ENCODE assay signal across 9 mouse cellular contexts in the genomic region with DNA sequence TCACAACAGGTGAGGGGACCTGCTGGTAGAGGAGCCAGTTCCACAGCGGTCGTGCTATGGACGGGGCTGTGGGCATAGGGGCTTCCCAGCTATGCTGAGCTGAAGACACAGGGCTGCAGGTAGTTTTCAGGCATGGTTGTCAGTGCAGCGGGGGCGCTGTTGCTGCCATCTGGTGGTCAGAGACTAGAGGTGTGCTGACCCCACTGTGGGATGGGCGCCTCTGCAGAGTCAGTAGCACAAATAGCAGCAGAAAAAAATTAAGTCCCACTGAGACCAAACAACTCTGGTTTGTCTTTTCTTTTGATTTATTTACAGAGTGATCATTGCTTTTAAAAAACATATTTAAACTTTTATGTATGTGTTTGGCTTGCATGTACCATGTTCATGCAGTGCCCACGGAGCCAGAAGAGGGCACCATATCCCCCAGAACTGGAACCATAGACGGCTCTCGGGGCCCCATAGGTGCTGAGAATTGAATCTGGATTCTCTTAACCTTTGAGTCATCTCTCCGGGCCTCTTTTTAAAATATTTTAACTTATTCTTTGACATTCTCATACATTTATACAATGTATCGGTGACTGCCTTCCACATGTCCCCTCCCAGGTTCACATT. TPM values are rescaled to one million over a fixed set of nuclear protein-coding genes. Genes with fewer than 3 reads are reported as not detected.
DNase-seq lines count a peak whose midpoint lies in the region; ATAC-seq and TF ChIP-seq lines count a peak whose summit lies in the region.
"Had no signal": no experiment of that assay in that cellular context is flagged by ENCODE, and none has a peak within 500 bp of the region (broad histone marks: within the 10 kb centered on the region; RNA-seq: fewer than 3 reads in every experiment).

No protein-coding gene starts in this region.

- H3K27ac ChIP-seq in embryonic facial prominence, embryonic 11.5 days (replicated peaks; ENCODE audit: low read depth, low read length) = no peak overlapping the region
- H3K27ac ChIP-seq in heart, embryonic 10.5 days = 0 out of 2 replicates have a peak overlapping the region, but pooled peaks have one; percentile 13
- no peak overlapping the region for H3K27ac ChIP-seq in kidney, embryonic 14.5 days (ENCODE audit: low read depth, low read length)
- H3K27ac ChIP-seq in limb, embryonic 15.5 days = no peak overlapping the region
- no peak overlapping the region for H3K27ac ChIP-seq in midbrain, postnatal 0 days (ENCODE audit: low read depth, low read length)
- no peak overlapping the region for H3K27ac ChIP-seq in stomach, embryonic 14.5 days (ENCODE audit: low read length)

- H3K4me3 ChIP-seq in embryonic facial prominence, embryonic 11.5 days (ENCODE audit: low read depth, low read length) = no peak overlapping the region
- peak overlapping the region; percentile 4; the same call in 1 of the 2 replicates for H3K4me3 ChIP-seq in heart, embryonic 10.5 days
- 0 out of 2 replicates have a peak overlapping the region, but pooled peaks have one; percentile 6 for H3K4me3 ChIP-seq in kidney, embryonic 14.5 days (ENCODE audit: low read length)
- no peak overlapping the region for H3K4me3 ChIP-seq in limb, embryonic 15.5 days
- H3K4me3 ChIP-seq in midbrain, postnatal 0 days (ENCODE audit: low read depth, low read length) = peak overlapping the region; percentile 18; the same call in 1 of the 2 replicates
- no peak overlapping the region for H3K4me3 ChIP-seq in stomach, embryonic 14.5 days (ENCODE audit: low read depth, low read length)
- H3K4me3 ChIP-seq: erythroblast, embryonic 14.5 days had no signal

- 35% methylated on average over 11 of the region's 11 CpGs for WGBS in embryonic facial prominence, embryonic 11.5 days
- 29% methylated on average over 11 of the region's 11 CpGs for WGBS in heart, embryonic 10.5 days
- WGBS in kidney, embryonic 14.5 days = 34% methylated on average over 11 of the region's 11 CpGs
- WGBS in limb, embryonic 15.5 days = 36% methylated on average over 11 of the region's 11 CpGs
- WGBS in midbrain, postnatal 0 days = 26% methylated on average over 11 of the region's 11 CpGs
- WGBS in stomach, embryonic 14.5 days = 37% methylated on average over 11 of the region's 11 CpGs

- TF ChIP-seq CTCF in midbrain, postnatal 0 days (IDR thresholded peaks at IDR 0.05) = peak; percentile 92

- H3K27me3 ChIP-seq in embryonic facial prominence, embryonic 11.5 days (ENCODE audit: control insufficient read depth, insufficient read depth, low read length) = no peaks in the 10 kb centered on the region
- no peaks in the 10 kb centered on the region for H3K27me3 ChIP-seq in heart, embryonic 10.5 days (ENCODE audit: insufficient read depth, poor library complexity, severe bottlenecking)
- no peaks in the 10 kb centered on the region for H3K27me3 ChIP-seq in kidney, embryonic 14.5 days (ENCODE audit: control insufficient read depth, insufficient read depth, low read length)
- H3K27me3 ChIP-seq in limb, embryonic 15.5 days = no peaks in the 10 kb centered on the region
- no peaks in the 10 kb centered on the region for H3K27me3 ChIP-seq in midbrain, postnatal 0 days (ENCODE audit: insufficient read depth, low read length)
- no peaks in the 10 kb centered on the region for H3K27me3 ChIP-seq in stomach, embryonic 14.5 days (ENCODE audit: control insufficient read depth, insufficient read depth, low read length)

- no peaks in the 10 kb centered on the region for H3K9me3 ChIP-seq in embryonic facial prominence, embryonic 11.5 days (replicated peaks; ENCODE audit: control insufficient read depth, low read length)
- H3K9me3 ChIP-seq in heart, embryonic 10.5 days = no peaks in the 10 kb centered on the region
- no peaks in the 10 kb centered on the region for H3K9me3 ChIP-seq in kidney, embryonic 14.5 days (ENCODE audit: control insufficient read depth, low read length)
- H3K9me3 ChIP-seq in limb, embryonic 15.5 days = peaks cover 3% of the 10 kb centered on the region; the same call in 1 of the 2 replicates
- H3K9me3 ChIP-seq in midbrain, postnatal 0 days (ENCODE audit: low read length) = no peaks in the 10 kb centered on the region
- H3K9me3 ChIP-seq in stomach, embryonic 14.5 days (ENCODE audit: control insufficient read depth, low read depth, low read length) = no peaks in the 10 kb centered on the region

- peak; percentile 86 for ATAC-seq in embryonic facial prominence, embryonic 11.5 days (replicated peaks; ENCODE audit: insufficient number of reproducible peaks, low FRiP score, low TSS enrichment, low read depth)
- peak; percentile 83 for ATAC-seq in kidney, embryonic 14.5 days (ENCODE audit: low FRiP score, low TSS enrichment)
- peak; percentile 68; the same call in 1 of the 2 replicates for ATAC-seq in limb, embryonic 15.5 days (ENCODE audit: insufficient number of reproducible peaks, low FRiP score, low TSS enrichment, low read depth)
- ATAC-seq in midbrain, postnatal 0 days (ENCODE audit: low FRiP score) = peak; percentile 80; the same call in 1 of the 2 replicates
- ATAC-seq in stomach, embryonic 14.5 days (ENCODE audit: insufficient number of reproducible peaks, insufficient read depth, low FRiP score, low read depth) = peak; percentile 76; the same call in 1 of the 2 replicates

- H3K36me3 ChIP-seq in embryonic facial prominence, embryonic 11.5 days (replicated peaks; ENCODE audit: control insufficient read depth, insufficient read depth, low read depth, low read length) = no peaks in the 10 kb centered on the region; the same call in 1 of the 2 replicates
- H3K36me3 ChIP-seq in heart, embryonic 10.5 days = peaks cover 60% of the 10 kb centered on the region
- peaks cover 3% of the 10 kb centered on the region; the same call in 1 of the 2 replicates for H3K36me3 ChIP-seq in kidney, embryonic 14.5 days (ENCODE audit: control insufficient read depth, insufficient read depth, low read length)
- peaks cover 41% of the 10 kb centered on the region for H3K36me3 ChIP-seq in limb, embryonic 15.5 days
- H3K36me3 ChIP-seq in midbrain, postnatal 0 days (ENCODE audit: insufficient read depth, low read length) = peaks cover 3% of the 10 kb centered on the region; the same call in 1 of the 2 replicates
- no peaks in the 10 kb centered on the region for H3K36me3 ChIP-seq in stomach, embryonic 14.5 days (ENCODE audit: control insufficient read depth, insufficient read depth, low read length)

- H3K4me2 ChIP-seq in embryonic facial prominence, embryonic 11.5 days (ENCODE audit: low read depth, low read length) = peak overlapping the region; percentile 22; the same call in 1 of the 2 replicates
- H3K4me2 ChIP-seq in kidney, embryonic 14.5 days (replicated peaks; ENCODE audit: low read depth, low read length) = peak overlapping the region; percentile 19; the same call in 1 of the 2 replicates
- H3K4me2 ChIP-seq in limb, embryonic 15.5 days = no peak overlapping the region
- H3K4me2 ChIP-seq in midbrain, postnatal 0 days (ENCODE audit: low read depth, low read length, poor library complexity, severe bottlenecking) = peak overlapping the region; percentile 37
- H3K4me2 ChIP-seq in stomach, embryonic 14.5 days (replicated peaks; ENCODE audit: low read depth, low read length) = no peak overlapping the region

- DNase-seq in B cell, adult 2 months = peak; percentile 81 to 82
- peak; percentile 82 for DNase-seq in adrenal gland, postnatal 14 days
- DNase-seq in embryonic facial prominence, embryonic 11.5 days (ENCODE audit: low spot score) = peak; percentile 86
- peak; percentile 89 for DNase-seq in heart, embryonic 10.5 days (ENCODE audit: low spot score)
- DNase-seq in midbrain, postnatal 0 days (ENCODE audit: low spot score) = peak; percentile 85

- H3K4me1 ChIP-seq in embryonic facial prominence, embryonic 11.5 days (ENCODE audit: control insufficient read depth, insufficient read depth, low read length) = no peaks in the 10 kb centered on the region; the same call in 1 of the 2 replicates
- H3K4me1 ChIP-seq in heart, embryonic 10.5 days = peaks cover 7% of the 10 kb centered on the region
- H3K4me1 ChIP-seq in kidney, embryonic 14.5 days (ENCODE audit: control insufficient read depth, insufficient read depth, low read length) = no peaks in the 10 kb centered on the region
- no peaks in the 10 kb centered on the region; the same call in 1 of the 2 replicates for H3K4me1 ChIP-seq in limb, embryonic 15.5 days
- no peaks in the 10 kb centered on the region for H3K4me1 ChIP-seq in midbrain, postnatal 0 days (ENCODE audit: insufficient read depth, low read length)
- H3K4me1 ChIP-seq in stomach, embryonic 14.5 days (ENCODE audit: control insufficient read depth, insufficient read depth, low read length) = 0 out of 2 replicates have a peak, but pooled peaks cover 5% of the 10 kb centered on the region

- no peak overlapping the region for H3K9ac ChIP-seq in embryonic facial prominence, embryonic 11.5 days (replicated peaks; ENCODE audit: low read length)
- no peak overlapping the region for H3K9ac ChIP-seq in kidney, embryonic 14.5 days (ENCODE audit: low read depth, low read length)
- no peak overlapping the region for H3K9ac ChIP-seq in limb, embryonic 15.5 days
- no peak overlapping the region for H3K9ac ChIP-seq in midbrain, postnatal 0 days (replicated peaks; ENCODE audit: low read length, poor library complexity, severe bottlenecking)
- H3K9ac ChIP-seq in stomach, embryonic 14.5 days (replicated peaks; ENCODE audit: low read depth, low read length) = no peak overlapping the region

RNA-seq across cellular contexts. Expression of gene Slc26a11, which starts 8.3 kb away (rescaled TPM):
- total RNA-seq in adrenal gland, postnatal 14 days (2021) = 7.5 and 9.7 TPM in 2 replicates
- 5.5 and 7.1 TPM in 2 replicates for polyA plus RNA-seq in embryonic facial prominence, embryonic 11.5 days (2014; fragmentation: Nextera tagmentation; extraction: Ambion mirVana)
- 10.8 and 11.2 TPM in 2 replicates for polyA plus RNA-seq in heart, embryonic 10.5 days (2016; fragmentation: Nextera tagmentation; extraction: Ambion mirVana)
- polyA plus RNA-seq in kidney, embryonic 14.5 days (2014; fragmentation: Nextera tagmentation; extraction: Ambion mirVana) = 5.9 and 8.2 TPM in 2 replicates
- polyA plus RNA-seq in limb, embryonic 15.5 days (2015; fragmentation: Nextera tagmentation; extraction: Ambion mirVana) = 10.7 and 11.1 TPM in 2 replicates
- total RNA-seq in midbrain, postnatal 0 days (2014; rRNA removed) = 8.3 and 9.0 TPM in 2 replicates
- 7.0 and 7.6 TPM in 2 replicates for polyA plus RNA-seq in midbrain, postnatal 0 days (2015; fragmentation: Nextera tagmentation; extraction: Ambion mirVana)
- polyA plus RNA-seq in stomach, embryonic 14.5 days (2014; fragmentation: Nextera tagmentation; extraction: Ambion mirVana) = 9.0 and 11.8 TPM in 2 replicates
- polyA plus RNA-seq: erythroblast, embryonic 14.5 days had no signal

RNA-seq across cellular contexts. Expression of gene Sgsh, which starts 8.3 kb away (rescaled TPM):
- total RNA-seq in adrenal gland, postnatal 14 days (2021) = 14.8 and 15.7 TPM in 2 replicates
- polyA plus RNA-seq in embryonic facial prominence, embryonic 11.5 days (2014; fragmentation: Nextera tagmentation; extraction: Ambion mirVana) = 4.5 and 6.2 TPM in 2 replicates
- polyA plus RNA-seq in heart, embryonic 10.5 days (2016; fragmentation: Nextera tagmentation; extraction: Ambion mirVana) = 7.1 and 7.9 TPM in 2 replicates
- polyA plus RNA-seq in kidney, embryonic 14.5 days (2014; fragmentation: Nextera tagmentation; extraction: Ambion mirVana) = 7.1 and 7.9 TPM in 2 replicates
- 6.9 and 8.0 TPM in 2 replicates for polyA plus RNA-seq in limb, embryonic 15.5 days (2015; fragmentation: Nextera tagmentation; extraction: Ambion mirVana)
- 5.4 and 7.3 TPM in 2 replicates for total RNA-seq in midbrain, postnatal 0 days (2014; rRNA removed)
- 5.2 and 5.4 TPM in 2 replicates for polyA plus RNA-seq in midbrain, postnatal 0 days (2015; fragmentation: Nextera tagmentation; extraction: Ambion mirVana)
- 5.8 and 8.8 TPM in 2 replicates for polyA plus RNA-seq in stomach, embryonic 14.5 days (2014; fragmentation: Nextera tagmentation; extraction: Ambion mirVana)

RNA-seq across cellular contexts. Expression of gene Rnf213, which starts 29.3 kb away (rescaled TPM):
- total RNA-seq in adrenal gland, postnatal 14 days (2021) = 25.6 and 28.0 TPM in 2 replicates
- 1.7 and 1.8 TPM in 2 replicates for polyA plus RNA-seq in embryonic facial prominence, embryonic 11.5 days (2014; fragmentation: Nextera tagmentation; extraction: Ambion mirVana)
- 7.5 and 9.5 TPM in 2 replicates for polyA plus RNA-seq in heart, embryonic 10.5 days (2016; fragmentation: Nextera tagmentation; extraction: Ambion mirVana)
- 7.4 and 9.5 TPM in 2 replicates for polyA plus RNA-seq in kidney, embryonic 14.5 days (2014; fragmentation: Nextera tagmentation; extraction: Ambion mirVana)
- 3.1 and 3.7 TPM in 2 replicates for polyA plus RNA-seq in limb, embryonic 15.5 days (2015; fragmentation: Nextera tagmentation; extraction: Ambion mirVana)
- 6.9 and 9.0 TPM in 2 replicates for total RNA-seq in midbrain, postnatal 0 days (2014; rRNA removed)
- 0.64 and 0.74 TPM in 2 replicates for polyA plus RNA-seq in midbrain, postnatal 0 days (2015; fragmentation: Nextera tagmentation; extraction: Ambion mirVana)
- polyA plus RNA-seq in stomach, embryonic 14.5 days (2014; fragmentation: Nextera tagmentation; extraction: Ambion mirVana) = 11.1 and 13.5 TPM in 2 replicates

RNA-seq across cellular contexts. Expression of gene Card14, which starts 56.1 kb away (rescaled TPM):
- total RNA-seq in adrenal gland, postnatal 14 days (2021) = 0.30 and 0.38 TPM in 2 replicates
- polyA plus RNA-seq in embryonic facial prominence, embryonic 11.5 days (2014; fragmentation: Nextera tagmentation; extraction: Ambion mirVana) = 0.06 and 0.08 TPM in 2 replicates
- 0.24 and 0.48 TPM in 2 replicates for polyA plus RNA-seq in heart, embryonic 10.5 days (2016; fragmentation: Nextera tagmentation; extraction: Ambion mirVana)
- 0.16 and 0.17 TPM in 2 replicates for polyA plus RNA-seq in kidney, embryonic 14.5 days (2014; fragmentation: Nextera tagmentation; extraction: Ambion mirVana)
- polyA plus RNA-seq in limb, embryonic 15.5 days (2015; fragmentation: Nextera tagmentation; extraction: Ambion mirVana) = 5.0 and 5.3 TPM in 2 replicates
- total RNA-seq in midbrain, postnatal 0 days (2014; rRNA removed) = 0.77 and 1.8 TPM in 2 replicates
- polyA plus RNA-seq in midbrain, postnatal 0 days (2015; fragmentation: Nextera tagmentation; extraction: Ambion mirVana) = 0.59 and 0.67 TPM in 2 replicates
- polyA plus RNA-seq in stomach, embryonic 14.5 days (2014; fragmentation: Nextera tagmentation; extraction: Ambion mirVana) = 0.34 and 0.38 TPM in 2 replicates

Comparison
In these comparisons a context has a peak if more than half of its experiments do, and no peak if none do; other contexts are left out.
1. H3K4me2 ChIP-seq: peak in embryonic facial prominence, embryonic 11.5 days (single experiment), kidney, embryonic 14.5 days (single experiment) and midbrain, postnatal 0 days (single experiment); none in limb, embryonic 15.5 days (single experiment) and stomach, embryonic 14.5 days (single experiment).
2. H3K4me3 ChIP-seq: peak in heart, embryonic 10.5 days (single experiment), kidney, embryonic 14.5 days (single experiment) and midbrain, postnatal 0 days (single experiment); none in embryonic facial prominence, embryonic 11.5 days (single experiment), limb, embryonic 15.5 days (single experiment) and stomach, embryonic 14.5 days (single experiment).
3. Peak in every context shown above with its lines, with median percentiles within 50 percentile points of each other: DNase-seq and ATAC-seq.